Mouse (Mus musculus) embryonic facial prominence, embryonic 11.5 days (tissue): ENCODE measurements around the gene Car2. TPM values are rescaled to one million over a fixed set of nuclear protein-coding genes. Genes with fewer than 3 reads are reported as not detected.

Experiments used
- ATAC-seq: fragments of 200-750 bp; cut with Nextera tagmentation; replicated peaks from 2 replicates; pipeline ENCODE4 v1.8.0; 2017; ENCODE audit warnings: low read depth; ENCODE audit not compliant: insufficient number of reproducible peaks, low FRiP score, low TSS enrichment
- DNase-seq: peaks from one replicate; pipeline ENCODE4 v3.0.0-alpha.2; 2015; ENCODE audit warnings: low spot score
- H3K27ac ChIP-seq: fragments of 300-500 bp; sonication (generic); replicated peaks from 2 replicates; pipeline ENCODE4 v1.5.1; 2014; ENCODE audit warnings: mild to moderate bottlenecking, low read depth, low read length, control low read depth
- H3K27me3 ChIP-seq: fragments of 300-500 bp; sonication (generic); 2 replicates; pipeline ENCODE4 v1.6.1; 2014; ENCODE audit warnings: mild to moderate bottlenecking, low read length, moderate library complexity, mixed read lengths; ENCODE audit not compliant: control insufficient read depth, insufficient read depth
- H3K36me3 ChIP-seq: fragments of 300-500 bp; sonication (generic); replicated peaks from 2 replicates; pipeline ENCODE4 v1.6.1; 2014; ENCODE audit warnings: low read depth, mild to moderate bottlenecking, low read length, moderate library complexity, mixed read lengths; ENCODE audit not compliant: control insufficient read depth, insufficient read depth
- H3K4me1 ChIP-seq: fragments of 300-500 bp; sonication (generic); 2 replicates; pipeline ENCODE4 v1.6.1; 2014; ENCODE audit warnings: low read length, mixed read lengths; ENCODE audit not compliant: control insufficient read depth, insufficient read depth
- H3K4me2 ChIP-seq: fragments of 300-500 bp; sonication (generic); 2 replicates; pipeline ENCODE4 v1.6.1; 2014; ENCODE audit warnings: low read depth, mild to moderate bottlenecking, control low read depth, low read length, moderate library complexity
- H3K4me3 ChIP-seq: fragments of 300-500 bp; sonication (generic); 2 replicates; pipeline ENCODE4 v1.5.1; 2014; ENCODE audit warnings: low read depth, low read length, control low read depth
- H3K9ac ChIP-seq: fragments of 300-500 bp; sonication (generic); replicated peaks from 2 replicates; pipeline ENCODE4 v1.6.1; 2014; ENCODE audit warnings: mild to moderate bottlenecking, control low read depth, low read length
- H3K9me3 ChIP-seq: fragments of 300-500 bp; sonication (generic); replicated peaks from 2 replicates; pipeline ENCODE4 v1.6.1; 2016; ENCODE audit warnings: mild to moderate bottlenecking, low read length, inconsistent platforms, mixed read lengths; ENCODE audit not compliant: control insufficient read depth
- WGBS: fragments of 180-500 bp; shearing (Covaris S2); extraction: QIAGEN DNeasy Blood & Tissue Kit; methylation state at CpG from one replicate; pipeline ENCODE4 v1.1.7; 2014; 5-methylcytosine and 5-hydroxymethylcytosine counted together
- polyA plus RNA-seq: library from polyadenylated mRNA; unstranded; fragments of >200 nt; fragmentation: Nextera tagmentation; extraction: Ambion mirVana; gene quantifications from 2 replicates; pipeline ENCODE4 v1.2.1, GENCODE M21; 2014

The Car2 gene
- polyA plus RNA-seq, 1 experiment from 2014 or later: 99.6 TPM

DNA sequence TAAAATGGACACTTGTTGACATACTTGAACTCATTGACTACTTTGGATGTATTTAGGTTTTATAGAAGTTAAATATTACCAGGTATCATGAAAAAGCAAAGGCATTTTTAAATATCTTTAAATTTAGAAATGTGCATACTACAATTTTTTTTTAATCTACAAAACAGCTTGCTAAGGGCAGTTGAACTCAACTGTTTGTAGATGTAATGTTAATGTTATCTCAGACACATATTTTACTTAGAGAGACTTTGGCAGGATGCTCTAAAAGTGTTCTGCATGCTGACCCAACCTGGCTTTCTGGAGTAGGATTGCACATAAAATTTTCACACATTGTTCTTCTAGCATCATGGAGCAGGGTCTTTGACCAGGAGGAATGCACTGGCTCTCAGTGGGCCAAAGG, 4.1 kb upstream of the Car2 start:
- no peak overlapping the region for H3K27ac ChIP-seq
- H3K4me1 ChIP-seq: no peaks in the 10 kb centered on the region
- peaks cover 6% of the 10 kb centered on the region for H3K27me3 ChIP-seq
- no peak for ATAC-seq
- no peak overlapping the region for H3K4me3 ChIP-seq
- no peaks in the 10 kb centered on the region for H3K9me3 ChIP-seq
- no peaks in the 10 kb centered on the region for H3K36me3 ChIP-seq
- H3K4me2 ChIP-seq: no peak overlapping the region
- no peak overlapping the region for H3K9ac ChIP-seq
- no peak for DNase-seq

DNA sequence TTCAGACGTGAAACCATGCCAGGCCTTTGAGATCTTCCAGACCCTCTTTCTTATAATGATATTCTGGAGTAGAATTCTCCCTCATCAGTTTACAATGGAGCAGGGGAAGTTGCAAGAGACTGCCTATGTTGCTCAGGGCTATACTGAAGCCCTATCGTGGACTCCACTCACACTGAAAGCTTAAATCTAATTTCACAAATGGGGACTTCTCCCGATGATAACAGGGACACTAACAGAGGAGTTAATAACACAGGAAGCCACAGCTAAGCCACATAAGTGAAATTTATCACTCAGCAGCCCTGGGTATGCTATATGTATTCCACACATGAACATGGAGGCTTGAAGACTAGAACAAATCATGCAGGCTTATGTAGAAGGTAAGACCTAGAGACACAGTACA, 3.3 kb upstream of the Car2 start:
- H3K4me2 ChIP-seq: no peak overlapping the region
- peaks cover 10% of the 10 kb centered on the region for H3K27me3 ChIP-seq
- no peak overlapping the region for H3K27ac ChIP-seq
- no peak overlapping the region for H3K4me3 ChIP-seq
- H3K4me1 ChIP-seq: no peaks in the 10 kb centered on the region
- no peak for ATAC-seq
- H3K36me3 ChIP-seq: no peaks in the 10 kb centered on the region
- WGBS: 61% methylated on average over 3 of the region's 3 CpGs
- H3K9ac ChIP-seq: no peak overlapping the region
- no peak for DNase-seq
- no peaks in the 10 kb centered on the region for H3K9me3 ChIP-seq

DNA sequence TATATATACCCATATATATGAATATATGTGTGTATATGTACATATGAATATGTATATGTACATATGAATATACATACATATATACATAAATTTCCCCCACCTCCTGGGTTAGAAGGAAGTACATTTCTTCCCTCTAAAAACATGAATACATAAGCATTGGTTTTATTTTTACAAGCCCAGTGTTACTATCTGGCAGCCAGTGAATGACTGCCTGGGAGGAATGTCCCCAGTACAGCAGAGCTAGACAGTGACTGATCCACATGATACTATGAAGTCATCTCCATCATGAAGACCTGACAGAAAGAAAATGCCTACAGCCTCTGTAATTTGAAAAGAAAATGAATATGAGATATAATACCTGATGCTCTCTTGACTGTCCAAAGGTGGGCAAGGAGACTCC, 1.2 kb upstream of the Car2 start:
- Histone ChIP-seq H3K9ac (no peak overlapping the region), H3K27ac (no peak overlapping the region), H3K9me3 (no peaks in the 10 kb centered on the region), H3K36me3 (no peaks in the 10 kb centered on the region), H3K27me3 (peaks cover 10% of the 10 kb centered on the region), H3K4me1 (no peaks in the 10 kb centered on the region), H3K4me2 (no peak overlapping the region), H3K4me3 (no peak overlapping the region)
- ATAC-seq (no peak), DNase-seq (no peak)

DNA sequence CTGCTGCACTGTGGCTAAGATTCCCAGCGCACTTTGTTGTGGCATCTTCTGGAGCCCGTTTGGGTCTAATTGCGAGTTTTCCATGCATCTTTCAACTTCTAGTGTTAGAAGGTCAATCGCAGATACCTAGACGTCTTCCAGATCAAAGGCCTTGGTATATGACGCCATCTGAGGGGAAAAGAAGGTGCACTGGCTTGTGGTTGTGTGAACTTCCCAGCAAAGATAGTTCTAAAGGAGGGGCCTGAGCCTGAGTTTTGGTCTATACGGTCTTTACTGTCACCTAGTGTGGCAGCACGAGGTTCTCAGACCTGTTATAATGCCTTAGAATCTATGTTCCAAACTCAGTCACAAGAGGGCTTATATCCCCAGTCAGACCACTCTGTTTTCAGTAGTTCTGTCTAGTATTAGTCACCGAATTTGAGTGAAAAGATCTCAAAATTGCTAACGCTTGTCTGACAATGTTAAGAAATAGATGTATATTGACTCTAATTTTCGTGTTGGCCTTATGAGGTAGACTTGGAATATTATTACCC, 1.1 kb downstream of the Car2 start:
- WGBS: 32% methylated on average over 11 of the region's 11 CpGs
- Histone ChIP-seq H3K4me3 (peak overlapping the region; percentile 69), H3K27me3 (peaks cover 10% of the 10 kb centered on the region), H3K27ac (no peak overlapping the region), H3K36me3 (no peaks in the 10 kb centered on the region), H3K9ac (0 out of 2 replicates have a peak overlapping the region, but pooled peaks have one; percentile 18), H3K9me3 (no peaks in the 10 kb centered on the region), H3K4me2 (peak overlapping the region; percentile 91), H3K4me1 (no peaks in the 10 kb centered on the region)
- ATAC-seq (no peak), DNase-seq (no peak)

DNA sequence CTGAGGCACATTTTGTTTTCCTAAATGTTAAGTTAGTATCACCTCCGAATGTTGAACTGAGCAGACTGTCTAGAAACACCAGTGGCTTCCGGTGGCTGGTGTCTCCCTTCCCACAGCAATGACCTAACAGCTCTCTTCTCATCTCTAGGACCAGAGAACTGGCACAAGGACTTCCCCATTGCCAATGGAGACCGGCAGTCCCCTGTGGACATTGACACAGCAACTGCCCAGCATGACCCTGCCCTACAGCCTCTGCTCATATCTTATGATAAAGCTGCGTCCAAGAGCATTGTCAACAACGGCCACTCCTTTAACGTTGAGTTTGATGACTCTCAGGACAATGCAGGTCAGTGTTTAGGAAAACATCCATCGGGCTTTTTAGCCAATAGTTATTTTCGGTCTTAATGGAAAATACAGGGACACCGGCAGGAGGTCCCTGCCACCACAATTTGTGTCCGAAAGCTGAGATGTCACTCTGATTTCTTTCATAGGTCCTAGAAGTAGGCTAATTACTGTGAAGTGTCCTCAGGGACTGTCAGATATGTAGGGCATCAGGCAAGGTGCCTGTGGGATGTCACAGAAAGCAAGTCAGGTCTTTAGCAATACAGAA, 1.7 kb downstream of the Car2 start:
- WGBS: 62% methylated on average over 10 of the region's 10 CpGs
- Histone ChIP-seq H3K4me1 (no peaks in the 10 kb centered on the region), H3K9me3 (no peaks in the 10 kb centered on the region), H3K27me3 (peaks cover 10% of the 10 kb centered on the region), H3K9ac (no peak overlapping the region), H3K27ac (no peak overlapping the region), H3K4me3 (no peak overlapping the region), H3K4me2 (no peak overlapping the region), H3K36me3 (no peaks in the 10 kb centered on the region)
- DNase-seq (no peak), ATAC-seq (no peak)

DNA sequence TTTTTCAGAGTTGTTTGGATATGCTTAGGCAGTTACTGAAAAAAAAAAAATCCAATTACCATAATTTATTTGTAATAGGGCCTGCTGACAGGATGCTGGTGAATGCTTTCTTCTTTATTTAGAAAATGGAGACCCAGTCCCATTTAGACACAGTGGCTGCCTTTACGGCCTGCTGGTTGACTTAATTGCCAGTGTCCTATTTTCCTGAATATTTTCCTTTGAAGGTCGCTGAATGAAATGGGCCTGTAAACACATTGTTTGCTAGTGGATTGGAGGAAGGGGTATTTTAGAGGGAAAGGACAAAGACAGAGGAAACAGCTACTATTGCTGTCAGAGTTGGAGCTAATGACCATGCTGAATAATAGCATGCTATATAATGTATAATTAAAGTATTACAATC, 2.5 kb downstream of the Car2 start:
- Histone ChIP-seq H3K4me2 (no peak overlapping the region), H3K27me3 (peaks cover 10% of the 10 kb centered on the region), H3K27ac (no peak overlapping the region), H3K4me1 (no peaks in the 10 kb centered on the region), H3K36me3 (no peaks in the 10 kb centered on the region), H3K4me3 (no peak overlapping the region), H3K9me3 (no peaks in the 10 kb centered on the region), H3K9ac (no peak overlapping the region)
- DNase-seq (no peak), ATAC-seq (no peak)
- WGBS: 64% methylated on average over 2 of the region's 2 CpGs

DNA sequence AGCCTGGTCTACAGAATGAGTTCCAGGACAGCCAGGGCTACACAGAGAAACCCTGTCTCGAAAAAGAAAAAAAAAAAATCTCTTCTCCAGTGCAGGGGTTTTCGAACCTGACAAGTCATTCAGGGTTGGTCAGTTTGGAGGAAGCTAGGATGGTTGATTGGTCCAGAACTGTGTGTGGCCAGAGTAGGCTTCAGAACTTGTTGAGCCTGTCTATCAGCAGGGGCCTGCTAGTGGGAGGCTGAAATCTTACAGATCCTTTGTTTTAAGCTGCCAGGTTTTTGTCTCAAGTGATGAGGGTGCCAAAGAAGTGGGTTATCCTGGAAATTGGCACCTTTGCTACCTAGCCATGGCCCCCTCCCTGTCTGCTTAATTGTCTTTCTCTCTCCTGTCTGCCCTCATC, 3.0 kb downstream of the Car2 start:
- H3K4me2 ChIP-seq: no peak overlapping the region
- H3K27ac ChIP-seq: no peak overlapping the region
- no peaks in the 10 kb centered on the region for H3K36me3 ChIP-seq
- WGBS: 61% methylated on average over 2 of the region's 2 CpGs
- DNase-seq (no peak), ATAC-seq (no peak)
- H3K9ac ChIP-seq: no peak overlapping the region
- no peaks in the 10 kb centered on the region for H3K4me1 ChIP-seq
- no peaks in the 10 kb centered on the region for H3K9me3 ChIP-seq
- H3K4me3 ChIP-seq: no peak overlapping the region
- peaks cover 10% of the 10 kb centered on the region for H3K27me3 ChIP-seq

DNA sequence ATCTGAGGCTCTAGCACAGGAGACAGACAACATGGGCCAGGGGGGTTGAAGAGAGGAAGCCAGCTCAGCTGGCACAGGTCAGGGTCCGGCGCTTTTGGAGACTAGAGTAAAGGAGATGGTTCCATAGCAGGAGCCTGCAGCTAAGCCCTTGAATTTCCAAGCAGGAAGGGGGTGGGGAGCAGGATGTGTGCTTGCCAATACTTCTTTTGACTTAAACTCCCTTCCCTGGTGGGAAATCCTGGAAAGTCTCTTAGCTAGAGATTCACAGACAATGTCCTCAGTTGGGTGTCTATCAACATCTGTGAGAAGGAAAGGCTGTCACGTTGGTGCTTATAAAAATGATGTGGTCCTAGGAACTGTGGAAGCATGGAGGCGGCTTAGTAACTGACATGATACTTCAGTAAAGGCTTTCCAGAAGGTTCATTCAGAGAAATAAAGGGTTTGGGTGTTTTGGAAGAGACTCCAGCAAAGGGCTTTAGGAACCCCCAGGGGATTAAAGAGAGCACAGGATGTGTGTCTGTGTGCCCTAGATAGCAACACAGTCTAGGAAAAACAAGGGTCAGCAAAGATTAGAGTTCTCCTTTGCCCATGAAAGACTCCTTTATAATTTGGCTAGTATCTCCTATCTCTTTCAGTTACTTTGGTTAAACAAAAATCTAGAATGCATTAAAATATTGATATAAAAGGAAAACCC, 3.8 kb downstream of the Car2 start:
- DNase-seq (no peak), ATAC-seq (no peak)
- Histone ChIP-seq H3K36me3 (no peaks in the 10 kb centered on the region), H3K4me2 (no peak overlapping the region), H3K27ac (no peak overlapping the region), H3K9me3 (no peaks in the 10 kb centered on the region), H3K27me3 (peaks cover 10% of the 10 kb centered on the region), H3K4me1 (no peaks in the 10 kb centered on the region), H3K9ac (no peak overlapping the region), H3K4me3 (no peak overlapping the region)
- 34% methylated on average over 4 of the region's 4 CpGs for whole genome bisulfite sequencing
